Mouse (Mus musculus) adrenal gland, postnatal 4 days (tissue): Measurements from ENCODE around the gene Tada2a. TPM values are rescaled to one million over a fixed set of nuclear protein-coding genes. Genes with fewer than 3 reads are reported as not detected.

ENCODE experiments used
- DNase-seq, 2 experiments: peaks; one replicate each; pipeline ENCODE4 v3.0.0; 2021 to 2022; ENCODE audit warnings: low spot score in 2 of 2, mixed read lengths in 2 of 2
- total RNA-seq, 2 experiments: library from RNA; stranded (reverse); gene quantifications; 2 replicates each; pipeline ENCODE4 v1.2.3; 2021

Gene Tada2a
- total RNA-seq, 2 experiments from 2014 or later, result 24.3 to 26.1 TPM

GRCm38 (mm10) chr11:84066927-84067645 lies 62.3 kb downstream of the Tada2a start:
- no peak for DNase-seq

DNA sequence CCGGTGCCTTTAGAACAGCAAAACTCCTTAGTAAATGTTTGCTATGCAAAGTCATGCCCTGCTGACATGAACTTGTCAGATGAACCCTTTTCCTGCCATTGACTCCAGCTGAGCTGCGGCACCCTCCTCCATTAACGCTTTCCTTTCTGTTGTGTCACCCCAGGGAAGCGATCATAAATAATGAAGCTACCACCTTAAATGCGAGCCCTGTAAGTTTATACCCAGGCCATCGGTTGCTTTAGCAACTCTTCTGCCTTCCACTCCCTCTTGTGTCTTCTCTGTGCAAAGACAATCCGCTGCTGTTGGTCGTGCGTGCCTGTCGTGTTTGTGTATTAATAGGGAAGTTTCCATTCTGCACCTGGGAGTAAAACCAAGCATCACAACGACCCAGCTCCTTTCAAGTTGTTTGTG lies 63.3 kb downstream of the Tada2a start:
- no peak for DNase-seq

GRCm38 (mm10) chr11:84063631-84064209 lies 65.7 kb downstream of the Tada2a start:
- no peak for DNase-seq

DNA sequence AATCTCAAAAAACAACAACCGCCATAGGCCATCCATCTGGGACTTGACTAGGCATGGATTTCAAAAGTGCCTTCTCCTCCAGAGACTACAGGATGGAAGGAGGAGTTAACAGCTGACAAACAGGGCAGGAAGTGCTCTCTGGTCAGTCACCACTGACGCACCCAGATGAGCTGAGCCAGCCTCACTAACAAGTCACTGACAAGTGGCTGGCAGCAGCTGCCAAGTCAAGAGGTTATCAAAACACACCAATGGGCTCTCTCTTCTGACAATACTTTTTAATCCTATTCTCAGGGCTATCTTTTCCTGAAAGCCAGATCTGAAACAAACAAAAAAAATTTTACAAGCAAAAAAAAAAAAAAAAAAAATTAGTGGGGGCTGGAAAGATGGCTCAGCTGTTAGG lies 66.6 kb downstream of the Tada2a start:
- no peak for DNase-seq

GRCm38 (mm10) chr11:84061881-84062280 lies 67.5 kb downstream of the Tada2a start:
- no peak for DNase-seq

DNA sequence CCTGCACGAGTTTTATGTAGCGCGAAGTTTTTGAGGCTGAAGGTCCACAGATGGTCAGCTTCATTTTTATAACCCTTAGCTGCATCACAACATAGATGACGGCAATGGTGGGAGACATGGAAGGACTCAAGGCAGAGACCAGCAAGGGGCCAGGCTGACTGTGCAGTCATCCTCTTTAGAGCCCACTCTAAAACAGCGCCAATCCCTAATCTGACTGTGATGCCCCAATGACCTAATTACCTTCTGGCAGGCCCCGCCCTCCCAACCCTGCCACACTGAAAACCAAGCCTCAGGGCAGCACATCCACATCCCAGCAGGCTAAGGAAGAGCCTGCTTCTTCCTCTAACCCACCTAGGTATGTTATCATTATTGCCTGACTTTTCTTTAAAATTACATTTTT lies 68.8 kb downstream of the Tada2a start:
- no peak for DNase-seq

DNA sequence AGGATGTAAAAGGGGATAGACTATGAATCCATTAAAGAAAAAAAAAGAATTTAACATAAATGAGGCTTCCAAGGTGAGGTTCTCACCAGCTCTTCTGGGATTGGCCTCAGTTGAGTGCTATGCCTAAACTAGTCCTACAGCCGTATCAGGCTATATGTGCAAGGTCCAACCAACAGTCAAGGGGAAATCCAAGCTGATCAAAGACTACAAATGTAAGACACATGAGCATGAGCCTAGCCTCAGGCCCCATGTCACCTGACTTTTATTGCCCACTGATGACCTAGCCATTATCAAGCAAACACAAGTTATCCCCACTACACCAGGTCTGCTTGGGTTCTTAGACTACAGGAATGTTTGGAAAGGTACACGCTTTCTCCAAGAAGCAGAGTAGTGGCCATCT lies 69.6 kb downstream of the Tada2a start:
- DNase-seq, result no peak

DNA sequence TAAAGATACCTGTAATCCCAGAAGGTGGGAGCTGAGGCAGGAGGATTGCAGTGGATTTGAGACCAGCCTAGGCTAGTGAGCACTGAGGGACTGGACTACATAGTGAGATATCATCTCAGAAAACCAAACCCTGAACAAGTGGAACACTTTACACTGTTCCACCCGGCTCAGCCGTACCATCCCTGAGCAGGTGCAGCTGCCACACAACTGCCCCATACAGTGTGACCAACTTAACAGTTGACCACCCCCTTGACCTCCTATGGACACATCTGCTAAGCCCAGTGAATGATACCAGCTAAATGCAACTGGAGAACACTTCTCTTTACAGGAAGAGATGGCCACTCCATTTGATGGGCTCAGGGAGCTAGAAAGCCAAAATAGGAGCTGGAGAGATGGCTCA lies 72.0 kb downstream of the Tada2a start:
- DNase-seq, result no peak

DNA sequence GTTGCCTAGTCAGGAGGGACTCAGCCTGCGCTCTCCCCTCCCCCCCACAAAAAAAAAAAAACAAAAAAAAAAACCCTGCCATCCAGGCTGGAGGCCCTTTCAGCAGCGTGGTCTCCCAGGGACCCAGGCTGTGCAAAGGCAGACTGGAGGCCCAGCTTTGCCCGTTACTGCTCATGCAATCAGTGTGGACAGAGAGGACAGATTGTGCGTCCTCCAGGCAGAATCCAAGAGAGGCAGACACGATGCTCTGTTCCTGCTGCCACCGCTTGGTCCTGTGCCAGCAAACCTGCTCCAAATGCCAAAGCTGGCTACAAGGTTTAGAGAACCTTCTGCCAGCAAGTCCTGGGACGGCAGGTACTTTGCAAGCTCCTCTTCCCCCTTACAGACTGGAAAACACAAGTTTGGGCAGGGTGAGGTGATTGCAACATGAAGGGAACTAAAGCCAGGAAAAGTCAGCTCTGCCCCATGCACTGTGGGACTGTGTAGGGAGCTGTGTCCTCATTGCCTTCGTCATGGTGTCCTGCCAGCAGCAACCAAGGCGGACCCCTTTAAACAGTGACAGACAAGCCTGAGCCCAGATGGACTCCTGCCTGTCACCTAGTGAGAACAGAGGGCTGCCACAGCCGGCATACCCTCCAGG lies 75.8 kb downstream of the Tada2a start:
- DNase-seq, result no peak

- no peak for DNase-seq
Measured at GRCm38 (mm10) chr11:84053055-84053454, 76.3 kb downstream of the Tada2a start.

DNA sequence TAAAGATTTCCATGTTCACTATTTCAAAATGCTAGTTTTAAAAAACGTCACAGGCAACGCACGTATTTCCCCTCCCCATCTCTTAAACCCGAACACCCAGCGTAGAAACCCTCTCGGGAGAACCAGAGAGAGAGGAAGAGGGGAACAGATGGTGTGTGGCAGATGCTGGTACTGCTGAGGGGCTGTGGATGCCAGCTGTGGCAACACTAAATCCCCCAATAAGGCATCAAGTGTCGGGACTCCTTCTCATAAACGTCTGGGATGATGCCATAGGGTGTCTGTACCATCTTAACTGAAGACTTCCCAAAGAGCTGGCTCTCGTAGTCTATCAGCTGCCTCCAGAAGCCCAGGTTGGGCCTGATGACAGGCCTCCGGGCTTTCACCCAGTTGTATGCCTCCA lies 81.0 kb downstream of the Tada2a start:
- no peak for DNase-seq

GRCm38 (mm10) chr11:84047270-84047669 lies 82.1 kb downstream of the Tada2a start:
- DNase-seq, result no peak

GRCm38 (mm10) chr11:84044988-84045387 lies 84.4 kb downstream of the Tada2a start:
- DNase-seq, result no peak

DNA sequence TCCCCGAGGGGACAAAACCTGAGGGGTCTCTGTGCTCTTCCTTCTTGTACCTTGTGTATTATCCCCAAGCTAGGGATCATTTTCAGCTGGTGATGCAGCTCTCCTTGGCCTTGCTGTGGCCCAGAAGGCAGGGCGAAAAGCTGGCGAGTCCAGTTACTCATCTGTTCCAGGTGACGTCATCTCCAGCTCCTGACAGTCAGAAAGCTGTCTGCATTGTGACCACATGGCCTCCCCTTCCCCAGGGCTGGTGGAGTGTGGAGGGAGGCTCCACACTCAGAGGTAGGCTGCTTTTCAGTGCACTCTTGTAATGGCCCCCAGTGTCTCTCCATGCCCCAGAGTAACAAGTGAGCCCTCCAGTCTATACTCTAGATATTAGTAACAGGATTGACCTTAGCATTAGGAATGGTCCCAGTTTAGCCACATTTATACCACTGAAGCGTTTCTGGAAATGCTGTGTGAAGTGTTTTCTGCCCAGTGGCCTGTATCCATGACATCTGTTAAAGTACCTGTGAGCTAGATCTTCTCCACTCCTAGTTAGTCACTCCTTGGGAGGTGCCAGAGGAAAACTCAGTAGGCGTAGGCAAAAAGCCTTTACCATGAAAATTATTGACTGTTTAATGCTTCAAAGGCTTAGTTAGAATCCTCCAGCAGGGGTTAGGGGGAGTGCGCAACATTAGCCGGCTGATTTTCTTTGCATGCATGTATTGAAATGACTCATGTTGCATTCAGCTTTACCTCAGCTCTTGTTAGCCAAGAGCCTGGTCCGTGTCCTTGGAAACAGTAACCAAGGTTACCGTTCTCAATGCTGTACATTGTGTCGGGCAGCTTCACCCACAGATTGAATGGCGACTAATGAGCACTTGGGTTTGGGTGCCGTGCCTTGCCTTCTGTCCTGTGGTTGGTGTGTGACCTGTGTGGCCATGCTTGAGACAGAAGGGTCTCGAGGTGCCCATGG lies 86.3 kb downstream of the Tada2a start:
- DNase-seq, result no peak

GRCm38 (mm10) chr11:84040621-84041020 lies 88.8 kb downstream of the Tada2a start:
- no peak for DNase-seq

DNA sequence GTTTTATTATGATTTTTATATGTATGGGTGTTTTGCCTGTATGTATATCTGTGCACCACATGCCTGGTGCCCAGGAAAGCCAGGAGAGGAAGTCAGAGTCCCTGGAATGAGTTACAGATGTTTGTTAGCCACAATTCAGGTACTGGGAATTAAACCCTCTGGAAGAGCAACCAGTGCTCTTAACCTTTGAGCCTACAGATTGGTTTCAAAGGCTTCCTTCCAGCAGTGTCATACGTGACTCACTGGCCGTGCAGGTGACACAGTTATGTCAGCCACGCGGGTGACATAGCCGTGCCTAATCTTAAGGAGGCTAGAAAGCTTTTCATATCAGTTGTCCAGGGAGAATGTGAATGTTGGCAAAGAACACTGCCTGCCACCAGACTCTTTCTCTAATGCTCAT lies 95.7 kb downstream of the Tada2a start:
- DNase-seq, result no peak

GRCm38 (mm10) chr11:84032559-84032958 lies 96.8 kb downstream of the Tada2a start:
- DNase-seq, result no peak

- peak; percentile 33 to 52 for DNase-seq
Measured at GRCm38 (mm10) chr11:84031971-84032370, 97.4 kb downstream of the Tada2a start.
